Mouse (Mus musculus) embryonic fibroblast, embryonic 13.5 days (primary cell): ENCODE data around the gene Fancc.

Experiments
- CTCF ChIP-seq: IDR thresholded peaks from 2 replicates; pipeline ENCODE4 v1.5.1; 2011; ENCODE audit warnings: mild to moderate bottlenecking, control low read depth, low read length, moderate library complexity, borderline replicate concordance; ENCODE audit not compliant: insufficient read depth
- POLR2A ChIP-seq: IDR thresholded peaks from 2 replicates; pipeline ENCODE4 v1.6.1; 2011; ENCODE audit warnings: low read depth, mild to moderate bottlenecking, control low read depth, low read length, moderate library complexity

DNA sequence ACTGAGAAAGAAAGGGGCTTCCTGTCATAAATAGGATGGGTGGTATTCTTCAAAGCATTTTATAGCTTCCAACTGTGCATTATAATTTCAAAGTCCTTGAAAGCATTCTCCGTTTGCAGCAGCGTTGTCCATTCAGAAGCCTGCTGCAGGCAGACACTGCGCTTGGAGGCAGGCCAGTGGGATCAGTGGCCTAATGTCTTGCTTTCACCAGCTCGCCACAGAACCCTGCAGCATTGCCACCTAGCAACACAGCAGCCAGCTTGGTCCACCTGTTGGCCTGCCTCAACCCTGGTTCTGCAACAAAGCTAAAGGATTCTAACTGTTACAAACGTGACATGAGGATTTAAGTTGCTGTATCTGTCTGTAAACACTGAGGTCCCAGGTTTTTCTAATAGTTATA, 207.4 kb downstream of the Fancc start:
- TF ChIP-seq POLR2A (no peak), CTCF (no peak)
